Mouse (Mus musculus) CH12.LX (cell line): Measurements from ENCODE around the gene Ccdc96. TPM values are rescaled to one million over a fixed set of nuclear protein-coding genes. Genes with fewer than 3 reads are reported as not detected.

Source experiments
- DNase-seq: peaks from one replicate; pipeline ENCODE4 v3.0.0-alpha.2; 2013; ENCODE audit errors: extremely low read depth
- H3K27ac ChIP-seq: 2 replicates; pipeline ENCODE4 v1.5.1; 2012; ENCODE audit warnings: low read depth, mild to moderate bottlenecking, control low read depth, moderate library complexity; ENCODE audit not compliant: insufficient read depth
- H3K27me3 ChIP-seq: replicated peaks from 2 replicates; pipeline ENCODE3; 2012; ENCODE audit warnings: inconsistent platforms
- H3K36me3 ChIP-seq, 2 experiments: replicated peaks in 1 of 2; 2 replicates each; pipeline versions ENCODE3 to v1.6.1; 2012; ENCODE audit warnings: inconsistent platforms in 1 of 2, low read length in 1 of 2, mild to moderate bottlenecking in 1 of 2, mixed read lengths in 1 of 2, moderate library complexity in 1 of 2; ENCODE audit not compliant: control insufficient read depth in 1 of 2, insufficient read depth in 1 of 2
- H3K4me1 ChIP-seq, 2 experiments: 2 replicates each; pipeline ENCODE4 v1.6.1; 2012; ENCODE audit warnings: inconsistent platforms in 1 of 2, moderate library complexity in 1 of 2; ENCODE audit not compliant: insufficient read depth in 2 of 2, control insufficient read depth in 1 of 2
- H3K4me2 ChIP-seq: 2 replicates; pipeline ENCODE4 v1.6.1; 2012; ENCODE audit warnings: low read depth, mild to moderate bottlenecking, control low read depth; ENCODE audit not compliant: poor library complexity, insufficient read depth, severe bottlenecking
- H3K4me3 ChIP-seq, 3 experiments: fragments of 150-350 bp in 1 of 3; sonication (generic) in 1 of 3; replicated peaks in 1 of 3; 2 replicates each; pipeline versions ENCODE3 to v1.5.1; 2011 to 2012; ENCODE audit warnings: low read depth in 2 of 3, low read length in 2 of 3, mild to moderate bottlenecking in 2 of 3, moderate library complexity in 2 of 3, control low read depth in 1 of 3, improper control_type of control experiment in 1 of 3, inconsistent platforms in 1 of 3, mixed read lengths in 1 of 3; ENCODE audit not compliant: poor library complexity in 1 of 3
- H3K79me2 ChIP-seq: replicated peaks from 2 replicates; pipeline ENCODE4 v1.6.1; 2012; ENCODE audit warnings: mild to moderate bottlenecking, moderate library complexity; ENCODE audit not compliant: control insufficient read depth, poor library complexity, insufficient read depth, severe bottlenecking; ENCODE audit errors: extremely low read depth
- H3K9ac ChIP-seq: 2 replicates; pipeline ENCODE4 v1.6.1; 2012; ENCODE audit warnings: low read depth, mild to moderate bottlenecking, control low read depth, moderate library complexity; ENCODE audit not compliant: insufficient read depth
- H3K9me3 ChIP-seq: replicated peaks from 2 replicates; pipeline ENCODE3; 2012; ENCODE audit warnings: low read length, inconsistent platforms, mixed read lengths
- BHLHE40 ChIP-seq: IDR thresholded peaks from 2 replicates; pipeline ENCODE4 v1.6.1; 2011; ENCODE audit warnings: mild to moderate bottlenecking, low read depth, low read length, improper control_type of control experiment
- CHD1 ChIP-seq: IDR thresholded peaks from 2 replicates; pipeline ENCODE4 v1.6.1; 2012; ENCODE audit warnings: low read depth, low read length, improper control_type of control experiment, inconsistent platforms
- CHD2 ChIP-seq: IDR thresholded peaks from 2 replicates; pipeline ENCODE4 v1.6.1; 2011; ENCODE audit warnings: low read length, improper control_type of control experiment
- CTCF ChIP-seq, 2 experiments: IDR thresholded peaks in 1 of 2; conservative IDR thresholded peaks in 1 of 2; 2 replicates each; pipeline ENCODE4 v1.5.1; 2011 to 2012; ENCODE audit warnings: low read depth in 2 of 2, low read length in 2 of 2, improper control_type of control experiment in 1 of 2, inconsistent platforms in 1 of 2, mild to moderate bottlenecking in 1 of 2, moderate library complexity in 1 of 2
- EP300 ChIP-seq: IDR thresholded peaks from 2 replicates; pipeline ENCODE4 v1.6.1; 2011; ENCODE audit warnings: low read length, improper control_type of control experiment
- JUND ChIP-seq: conservative IDR thresholded peaks from 2 replicates; pipeline ENCODE4 v1.6.1; 2011; ENCODE audit warnings: low read depth, low read length, improper control_type of control experiment
- KAT2A ChIP-seq: IDR thresholded peaks from 2 replicates; pipeline ENCODE4 v1.6.1; 2012; ENCODE audit warnings: low read length, improper control_type of control experiment, inconsistent platforms; ENCODE audit not compliant: insufficient replicate concordance
- MAZ ChIP-seq: IDR thresholded peaks from 2 replicates; pipeline ENCODE4 v1.6.1; 2012; ENCODE audit warnings: low read depth, mild to moderate bottlenecking, inconsistent platforms, low read length, improper control_type of control experiment, moderate library complexity
- MXI1 ChIP-seq: IDR thresholded peaks from 2 replicates; pipeline ENCODE4 v1.6.1; 2011; ENCODE audit warnings: mild to moderate bottlenecking, low read depth, low read length, improper control_type of control experiment
- NRF1 ChIP-seq: IDR thresholded peaks from 2 replicates; pipeline ENCODE4 v1.6.1; 2014; ENCODE audit warnings: low read depth, mild to moderate bottlenecking, inconsistent platforms, low read length, improper control_type of control experiment, moderate library complexity
- POLR2A ChIP-seq: IDR thresholded peaks from 2 replicates; pipeline ENCODE4 v1.6.1; 2011; ENCODE audit warnings: low read depth, mild to moderate bottlenecking, improper control_type of control experiment, low read length
- RCOR1 ChIP-seq: conservative IDR thresholded peaks from 2 replicates; pipeline ENCODE4 v1.6.1; 2012; ENCODE audit warnings: low read depth, mild to moderate bottlenecking, inconsistent platforms, low read length, improper control_type of control experiment
- TBP ChIP-seq: conservative IDR thresholded peaks from 2 replicates; pipeline ENCODE4 v1.6.1; 2011; ENCODE audit warnings: low read depth, low read length, improper control_type of control experiment
- USF1 ChIP-seq: IDR thresholded peaks from 2 replicates; pipeline ENCODE4 v1.6.1; 2014; ENCODE audit warnings: low read depth, mild to moderate bottlenecking, inconsistent platforms, low read length, improper control_type of control experiment
- USF2 ChIP-seq: conservative IDR thresholded peaks from 2 replicates; pipeline ENCODE4 v1.6.1; 2011; ENCODE audit warnings: low read depth, low read length, improper control_type of control experiment
- ZMIZ1 ChIP-seq: IDR thresholded peaks from 2 replicates; pipeline ENCODE4 v1.6.1; 2012; ENCODE audit warnings: low read depth, mild to moderate bottlenecking, inconsistent platforms, low read length, improper control_type of control experiment
- ZNF384 ChIP-seq: IDR thresholded peaks from 2 replicates; pipeline ENCODE4 v1.6.1; 2012; ENCODE audit warnings: low read depth, low read length, improper control_type of control experiment, inconsistent platforms
- dilution Hi-C: fragments of 300-500 bp; cut with MboI; formaldehyde crosslinking; loops from 2 replicates; pipeline ENCODE4 v1.14.3; 2020; ENCODE audit warnings: low sequenced_read_pairs; ENCODE audit not compliant: extremely low pct_unique_long_range_greater_than_20kb, extremely low pct_ligation_motif_present
- in situ Hi-C: fragments of 300-500 bp; cut with MboI; formaldehyde crosslinking; loops from 3 replicates; pipeline ENCODE4 v1.14.3; 2019; ENCODE audit warnings: low sequenced_read_pairs, low pct_ligation_motif_present, low pct_unique_long_range_greater_than_20kb, mixed read lengths
- polyA plus RNA-seq: library from polyadenylated mRNA; unstranded; fragments of >175 nt; gene quantifications from 2 replicates; pipeline ENCODE4 v1.2.1, GENCODE M21; 2012; ENCODE audit warnings: low read depth; ENCODE audit not compliant: insufficient read length
- total RNA-seq, 2 experiments: library from RNA; depleted of rRNA; stranded (reverse); fragments of 300-350 nt in 1 of 2; fragments of >200 nt in 1 of 2; gene quantifications; 2 replicates each; pipeline ENCODE4 v1.2.3; 2012 to 2014

Ccdc96 gene
- total and polyA plus RNA-seq, 3 experiments: 0.26 to 0.41 (median 0.34) TPM

DNA sequence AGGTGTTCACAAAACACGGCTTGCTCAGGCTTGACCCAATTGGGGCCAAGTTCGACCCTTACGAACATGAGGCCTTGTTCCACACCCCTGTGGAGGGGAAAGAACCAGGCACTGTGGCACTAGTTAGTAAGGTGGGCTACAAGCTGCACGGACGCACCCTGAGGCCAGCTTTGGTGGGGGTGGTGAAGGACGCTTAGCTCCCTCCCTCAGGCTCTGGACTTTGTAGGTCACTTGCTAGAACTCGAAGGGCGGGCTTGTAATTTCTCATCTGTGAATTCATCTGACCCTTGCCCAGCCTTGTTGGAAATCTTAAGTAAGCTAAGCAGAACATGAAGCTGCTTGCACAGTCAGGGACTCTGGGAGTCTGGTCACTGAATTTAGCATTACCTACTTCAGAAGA is 13.2 kb upstream of the Ccdc96 start:
- DNase-seq: no peak
- in situ Hi-C loops (no loop called here), dilution Hi-C loops (no loop called here)
- no peaks in the 10 kb centered on the region for H3K9me3 ChIP-seq
- no peak overlapping the region for H3K27ac ChIP-seq
- H3K9ac ChIP-seq: no peak overlapping the region
- H3K36me3 ChIP-seq: peaks cover 57 to 84% of the 10 kb centered on the region in 2 experiments
- H3K79me2 ChIP-seq: peaks cover 31% of the 10 kb centered on the region
- TF ChIP-seq RCOR1 (no peak), JUND (no peak), NRF1 (no peak), CTCF (conservative IDR thresholded peaks at IDR 0.05 in 1 of 2, IDR thresholded peaks at IDR 0.05 in 1 of 2; ENCODE audit: low read depth in 2 of 2, low read length in 2 of 2) (no peak), CHD1 (no peak), USF2 (no peak), TBP (no peak), ZNF384 (no peak), USF1 (no peak), POLR2A (no peak; the same call in 1 of the 2 replicates), EP300 (no peak), MXI1 (no peak), CHD2 (no peak), MAZ (no peak), BHLHE40 (no peak), KAT2A (no peak)
- peaks cover 0 to 9% of the 10 kb centered on the region in 2 experiments; a peak in 2 of 4 replicates for H3K4me1 ChIP-seq
- H3K4me3 ChIP-seq: no peak overlapping the region
- H3K4me2 ChIP-seq: no peak overlapping the region
- H3K27me3 ChIP-seq: no peaks in the 10 kb centered on the region

DNA sequence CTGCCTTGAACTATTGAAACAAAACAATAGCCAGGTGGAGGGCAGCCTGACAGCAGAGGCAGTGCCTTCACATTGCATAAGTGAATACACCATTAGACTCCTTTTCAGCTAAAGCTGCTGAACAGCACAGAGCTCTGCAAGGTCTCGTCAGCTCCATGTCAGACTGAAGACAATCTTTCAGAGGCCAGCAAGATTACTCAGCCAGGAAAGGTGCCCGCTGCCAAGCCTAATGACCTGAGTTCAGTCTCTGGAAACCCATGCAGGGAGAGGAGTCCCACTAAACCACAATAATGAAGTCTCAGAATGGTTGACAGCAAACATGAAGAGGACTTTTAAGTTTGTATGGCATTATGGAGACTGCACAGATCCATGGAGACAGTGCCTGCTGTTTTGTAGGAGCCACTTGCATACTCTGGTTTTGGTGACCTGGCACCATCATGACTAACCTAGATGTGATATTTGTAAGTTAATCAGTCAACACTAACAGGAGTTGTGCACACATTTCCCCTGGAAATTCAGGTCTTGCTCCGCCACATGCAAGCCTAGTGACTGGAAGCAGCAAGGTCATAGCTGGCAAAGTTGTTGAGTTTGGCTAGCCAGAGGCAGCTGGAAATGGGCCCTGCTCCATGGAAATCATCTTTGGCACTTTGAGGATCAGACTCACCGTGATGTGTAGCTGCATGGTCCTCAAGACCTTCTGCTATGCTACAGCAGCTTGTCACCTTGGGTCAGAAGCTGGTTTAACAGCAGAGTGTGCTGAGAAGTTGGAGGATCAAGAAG is 11.3 kb upstream of the Ccdc96 start:
- no peaks in the 10 kb centered on the region for H3K27me3 ChIP-seq
- no peak overlapping the region for H3K9ac ChIP-seq
- no peak overlapping the region for H3K27ac ChIP-seq
- TF ChIP-seq KAT2A: no peak
- TF ChIP-seq ZMIZ1: no peak
- TF ChIP-seq POLR2A: 0 out of 2 replicates have a peak, but pooled peaks have one; percentile 12
- DNase-seq: no peak
- H3K36me3 ChIP-seq: peaks cover 56 to 86% of the 10 kb centered on the region in 2 experiments
- no peak overlapping the region for H3K4me3 ChIP-seq
- H3K4me1 ChIP-seq: no peaks in the 10 kb centered on the region; a peak in 1 of 4 replicates
- H3K79me2 ChIP-seq: peaks cover 13% of the 10 kb centered on the region
- H3K4me2 ChIP-seq: no peak overlapping the region
- in situ Hi-C loops: no loop called here
- H3K9me3 ChIP-seq: no peaks in the 10 kb centered on the region
- dilution Hi-C loops: no loop called here
